Mouse (Mus musculus): Measurements from ENCODE around the gene Marveld3.

DNA sequence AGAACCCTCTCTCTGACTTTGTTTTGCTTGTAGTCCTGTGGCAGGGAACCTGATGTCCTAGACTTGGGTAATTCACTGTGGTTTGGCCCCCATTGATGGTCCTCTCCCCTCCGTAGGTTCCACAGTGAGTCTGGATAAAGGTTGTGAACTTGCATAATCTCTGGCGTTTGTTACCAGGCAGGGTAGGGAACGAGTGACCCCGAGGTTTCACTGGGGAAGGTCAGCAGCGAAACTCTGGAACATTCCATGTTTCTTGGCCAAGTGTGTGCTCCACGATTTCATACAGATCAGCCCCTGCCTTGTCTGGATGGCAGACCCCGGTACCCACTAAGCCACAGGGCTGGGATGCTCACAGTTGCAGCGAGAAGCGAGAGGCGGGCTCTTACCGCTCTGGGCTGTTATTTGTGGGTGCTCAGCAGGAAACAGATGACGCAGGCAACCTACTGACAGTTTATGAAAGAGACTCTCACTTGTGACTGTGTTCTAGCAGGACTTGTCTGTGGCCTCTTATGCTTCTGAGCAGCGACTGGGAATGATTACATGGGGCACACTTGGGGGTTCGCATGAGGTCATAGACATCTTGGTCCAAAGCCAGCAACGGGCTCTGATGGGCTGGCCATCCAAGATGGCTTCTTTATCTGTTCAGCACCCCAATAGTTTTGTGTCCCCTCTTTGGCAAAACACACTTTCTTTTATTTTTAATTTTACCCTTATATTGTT, 20.5 kb upstream of the Marveld3 start:
- TF ChIP-seq CTCF (IDR thresholded peaks at IDR 0.05; ENCODE audit: borderline replicate concordance, insufficient read depth, low read length) (no peak), POLR2A (IDR thresholded peaks at IDR 0.05; ENCODE audit: low read depth, low read length) (no peak)

All from embryonic fibroblast, embryonic 13.5 days (primary cell).